Mouse (Mus musculus) forebrain, embryonic 11.5 days (tissue): ENCODE results near the gene Ppp1r12c. TPM values are rescaled to one million over a fixed set of nuclear protein-coding genes. Genes with fewer than 3 reads are reported as not detected.

Source experiments
- ATAC-seq: fragments of 200-750 bp; cut with Nextera tagmentation; replicated peaks from 2 replicates; pipeline ENCODE4 v1.8.0; 2017; ENCODE audit warnings: moderate TSS enrichment; ENCODE audit not compliant: low FRiP score
- DNase-seq: peaks from one replicate; pipeline ENCODE4 v3.0.0-alpha.2; 2017; ENCODE audit warnings: low spot score
- H3K27ac ChIP-seq: fragments of 300-500 bp; sonication (generic); 2 replicates; pipeline ENCODE4 v1.5.1; 2014; ENCODE audit warnings: low read depth, low read length
- H3K27me3 ChIP-seq: fragments of 300-500 bp; sonication (generic); 2 replicates; pipeline ENCODE4 v1.6.1; 2014; ENCODE audit warnings: mild to moderate bottlenecking, low read length, mixed read lengths; ENCODE audit not compliant: control insufficient read depth, insufficient read depth
- H3K36me3 ChIP-seq: fragments of 300-500 bp; sonication (generic); 2 replicates; pipeline ENCODE4 v1.6.1; 2014; ENCODE audit warnings: mild to moderate bottlenecking, low read length, moderate library complexity, mixed read lengths; ENCODE audit not compliant: control insufficient read depth, insufficient read depth
- H3K4me1 ChIP-seq: fragments of 300-500 bp; sonication (generic); replicated peaks from 2 replicates; pipeline ENCODE4 v1.6.1; 2014; ENCODE audit warnings: low read length, mixed read lengths; ENCODE audit not compliant: control insufficient read depth, insufficient read depth
- H3K4me2 ChIP-seq: fragments of 300-500 bp; sonication (generic); 2 replicates; pipeline ENCODE4 v1.6.1; 2014; ENCODE audit warnings: low read depth, mild to moderate bottlenecking, low read length, moderate library complexity, mixed read lengths; ENCODE audit not compliant: severe bottlenecking
- H3K4me3 ChIP-seq: fragments of 300-500 bp; sonication (generic); 2 replicates; pipeline ENCODE4 v1.5.1; 2014; ENCODE audit warnings: low read depth, low read length
- H3K9ac ChIP-seq: fragments of 300-500 bp; sonication (generic); 2 replicates; pipeline ENCODE4 v1.6.1; 2014; ENCODE audit warnings: low read length
- H3K9me3 ChIP-seq: fragments of 300-500 bp; sonication (generic); 2 replicates; pipeline ENCODE4 v1.6.1; 2016; ENCODE audit warnings: low read length, mixed read lengths; ENCODE audit not compliant: control insufficient read depth
- WGBS: fragments of 180-500 bp; shearing (Covaris S2); extraction: QIAGEN DNeasy Blood & Tissue Kit; methylation state at CpG from one replicate; pipeline ENCODE4 v1.1.7; 2014; 5-methylcytosine and 5-hydroxymethylcytosine counted together
- microRNA-seq: library from miRNA; unstranded; fragments of <30 nt; microRNA quantifications from one replicate; pipeline ENCODE4, GENCODE M21; 2016; ENCODE audit not compliant: insufficient number of aligned reads
- polyA plus RNA-seq: library from polyadenylated mRNA; unstranded; fragments of >200 nt; fragmentation: Nextera tagmentation; extraction: Ambion mirVana; gene quantifications from 2 replicates; pipeline ENCODE4 v1.2.1, GENCODE M21; 2014

Ppp1r12c gene
- polyA plus RNA-seq, 1 experiment from 2014 or later, result 46.8 TPM

DNA sequence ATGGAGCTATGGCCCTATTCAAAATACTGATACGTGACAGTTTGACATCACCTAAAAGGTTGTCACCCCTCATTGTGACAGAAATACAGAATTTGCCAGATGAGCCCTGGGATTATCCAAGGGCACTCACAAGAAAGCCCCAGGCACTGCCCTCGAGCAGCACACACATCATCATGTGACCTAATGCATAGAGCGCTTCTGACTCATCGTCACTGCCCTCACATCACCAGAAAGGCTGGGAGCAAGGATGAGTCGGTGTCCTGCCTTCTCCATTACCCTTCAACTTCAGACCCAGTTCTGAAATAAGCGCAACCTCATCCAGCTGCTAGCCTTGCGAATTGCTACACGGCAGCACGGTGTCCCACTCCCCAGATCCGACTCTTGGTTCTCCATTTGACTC, 60.9 kb downstream of the Ppp1r12c start:
- no peak for DNase-seq
- no peak for ATAC-seq

DNA sequence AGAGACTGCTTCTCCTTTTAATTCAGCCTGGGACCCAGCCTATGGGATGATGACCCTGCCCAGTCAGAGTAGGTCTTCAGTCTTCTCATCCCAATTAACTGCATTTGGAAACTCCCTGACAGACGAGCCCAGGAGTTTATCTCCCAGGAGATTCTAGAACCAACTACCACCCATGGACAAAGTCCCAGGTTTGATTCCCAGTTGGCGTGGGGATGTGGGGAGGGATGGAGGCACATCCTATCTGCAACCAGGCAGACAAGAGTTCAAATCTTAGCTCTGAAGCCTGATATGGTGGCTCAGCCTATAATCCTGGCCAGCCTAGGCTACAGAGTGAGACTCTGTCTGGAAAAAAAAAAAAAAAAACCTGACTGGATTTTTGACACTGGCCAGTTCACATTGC, 63.8 kb downstream of the Ppp1r12c start:
- Histone ChIP-seq H3K9me3 (no peaks in the 10 kb centered on the region), H3K27me3 (no peaks in the 10 kb centered on the region), H3K9ac (no peak overlapping the region), H3K27ac (no peak overlapping the region), H3K4me3 (no peak overlapping the region), H3K4me2 (no peak overlapping the region), H3K36me3 (no peaks in the 10 kb centered on the region; the same call in 1 of the 2 replicates), H3K4me1 (no peaks in the 10 kb centered on the region)
- ATAC-seq (no peak), DNase-seq (peak; percentile 8)
- 88% methylated on average over 2 of the region's 2 CpGs for WGBS

More for the DNA sequence above, 60.9 kb downstream of the Ppp1r12c start:
- H3K4me2 ChIP-seq, result no peak overlapping the region
- H3K36me3 ChIP-seq, result no peaks in the 10 kb centered on the region; the same call in 1 of the 2 replicates
- H3K27ac ChIP-seq, result no peak overlapping the region
- WGBS, result 92% methylated on average over 10 of the region's 10 CpGs
- no peaks in the 10 kb centered on the region for H3K4me1 ChIP-seq
- no peak overlapping the region for H3K9ac ChIP-seq
- H3K4me3 ChIP-seq, result no peak overlapping the region
- H3K9me3 ChIP-seq, result no peaks in the 10 kb centered on the region
- no peaks in the 10 kb centered on the region for H3K27me3 ChIP-seq

DNA sequence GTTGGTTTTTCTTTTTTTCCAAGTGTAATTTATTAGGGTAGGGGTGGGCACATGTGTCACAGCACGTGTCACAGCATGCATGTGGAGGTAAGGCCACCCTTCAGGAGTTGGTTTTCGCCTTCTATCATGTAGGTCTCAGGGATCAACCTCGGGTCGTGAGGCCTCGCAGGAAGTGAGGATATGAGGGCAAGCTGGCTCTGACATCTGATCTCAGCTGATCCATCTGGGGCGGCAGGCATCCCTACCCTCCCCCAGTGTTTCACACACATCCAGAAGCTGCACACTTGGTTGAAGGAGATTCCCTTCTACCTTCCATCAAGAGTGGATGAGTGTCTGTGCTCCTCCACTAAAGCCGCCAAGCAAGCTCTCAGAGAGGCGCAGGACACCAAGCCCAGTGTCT, 69.5 kb downstream of the Ppp1r12c start:
- 92% methylated on average over 8 of the region's 8 CpGs for WGBS
- ATAC-seq, result no peak

DNA sequence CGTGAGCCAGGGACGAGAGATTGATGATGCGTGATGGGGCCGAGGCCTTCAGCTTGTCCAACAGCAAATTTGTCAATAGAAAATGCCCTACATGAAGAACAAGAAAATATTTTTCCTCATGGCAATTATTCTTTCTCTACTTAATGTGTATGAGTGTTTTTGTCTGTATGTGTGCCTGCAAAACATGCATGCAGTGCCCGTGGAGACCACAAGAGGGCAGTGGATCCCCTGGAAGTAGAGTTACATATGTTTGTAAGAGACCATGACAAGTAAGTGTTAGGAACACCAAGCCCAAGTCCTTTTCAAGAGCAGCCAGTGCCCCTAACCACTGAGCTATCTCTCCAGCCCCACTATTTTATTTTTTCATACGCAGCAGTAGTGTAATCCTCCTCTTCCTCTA, 69.9 kb downstream of the Ppp1r12c start:
- no peak overlapping the region for H3K4me2 ChIP-seq
- H3K36me3 ChIP-seq, result no peaks in the 10 kb centered on the region; the same call in 1 of the 2 replicates
- no peaks in the 10 kb centered on the region for H3K27me3 ChIP-seq
- H3K4me1 ChIP-seq, result no peaks in the 10 kb centered on the region
- no peak overlapping the region for H3K9ac ChIP-seq
- H3K9me3 ChIP-seq, result no peaks in the 10 kb centered on the region
- 80% methylated on average over 6 of the region's 6 CpGs for WGBS
- ATAC-seq, result no peak
- no peak overlapping the region for H3K4me3 ChIP-seq
- DNase-seq, result peak; percentile 89
- no peak overlapping the region for H3K27ac ChIP-seq

More for the DNA sequence above, 69.5 kb downstream of the Ppp1r12c start:
- no peak for DNase-seq
- Histone ChIP-seq H3K27me3 (no peaks in the 10 kb centered on the region), H3K36me3 (no peaks in the 10 kb centered on the region; the same call in 1 of the 2 replicates), H3K4me3 (no peak overlapping the region), H3K4me1 (no peaks in the 10 kb centered on the region), H3K27ac (no peak overlapping the region), H3K9me3 (no peaks in the 10 kb centered on the region), H3K4me2 (no peak overlapping the region), H3K9ac (no peak overlapping the region)

Small RNA genes within 50 kb of the gene (microRNA-seq; reads per million reads assigned to microRNA genes)
- not detected for gene Gm24605

Other genes starting within 250 kb of the Ppp1r12c start
- gene Ncr1, start 164.0 kb downstream of the Ppp1r12c start, polyA plus RNA-seq, result not detected in 2 replicates
- 0.28 and 1.0 TPM in 2 replicates for gene Gp6, start 103.9 kb downstream of the Ppp1r12c start, polyA plus RNA-seq
- 28.4 and 31.0 TPM in 2 replicates for gene Rdh13, start 56.0 kb downstream of the Ppp1r12c start, polyA plus RNA-seq
- gene Eps8l1, start 41.0 kb downstream of the Ppp1r12c start, polyA plus RNA-seq, result 3.3 and 3.8 TPM in 2 replicates
- 4.2 and 5.6 TPM in 2 replicates for gene Tnnt1, start 14.7 kb upstream of the Ppp1r12c start, polyA plus RNA-seq
- 1.8 and 2.4 TPM in 2 replicates for gene Tnni3, start 22.5 kb upstream of the Ppp1r12c start, polyA plus RNA-seq
- 1.4 and 2.0 TPM in 2 replicates for gene Dnaaf3, start 30.8 kb upstream of the Ppp1r12c start, polyA plus RNA-seq
- gene Syt5, start 45.9 kb upstream of the Ppp1r12c start, polyA plus RNA-seq, result 13.5 and 15.3 TPM in 2 replicates
- not detected in 2 replicates for gene Ptprh, start 102.4 kb upstream of the Ppp1r12c start, polyA plus RNA-seq
- 2.3 and 3.4 TPM in 2 replicates for gene Tmem86b, start 129.7 kb upstream of the Ppp1r12c start, polyA plus RNA-seq
- gene Ppp6r1, start 157.3 kb upstream of the Ppp1r12c start, polyA plus RNA-seq, result 6.6 and 7.1 TPM in 2 replicates
- 115 TPM in 2 replicates for gene Hspbp1, start 183.4 kb upstream of the Ppp1r12c start, polyA plus RNA-seq
- gene Brsk1, start 188.9 kb upstream of the Ppp1r12c start, polyA plus RNA-seq, result 2.8 and 3.1 TPM in 2 replicates
- gene Tmem150b, start 223.6 kb upstream of the Ppp1r12c start, polyA plus RNA-seq, result 0.13 and 0.19 TPM in 2 replicates
- 88.1 and 89.4 TPM in 2 replicates for gene Kmt5c, start 238.4 kb upstream of the Ppp1r12c start, polyA plus RNA-seq